Mouse (Mus musculus): ENCODE measurements around the gene Tlcd1. TPM values are rescaled to one million over a fixed set of nuclear protein-coding genes. Genes with fewer than 3 reads are reported as not detected.

The Tlcd1 gene
- total RNA-seq, 1 experiment from 2014 or later: 5.2 TPM

- ATAC-seq (replicated peaks in 1 of 2; ENCODE audit: insufficient read depth in 1 of 2, low FRiP score in 2 of 2, low TSS enrichment in 1 of 2, low read depth in 1 of 2, poor library complexity in 2 of 2, severe bottlenecking in 2 of 2): no peak
These were observed 5.2 kb upstream of the Tlcd1 start for GRCm38 (mm10) chr11:78171328-78171727.

- ATAC-seq (replicated peaks in 1 of 2; ENCODE audit: insufficient read depth in 1 of 2, low FRiP score in 2 of 2, low TSS enrichment in 1 of 2, low read depth in 1 of 2, poor library complexity in 2 of 2, severe bottlenecking in 2 of 2): no peak
These were observed 4.3 kb upstream of the Tlcd1 start for GRCm38 (mm10) chr11:78172034-78172747.

GRCm38 (mm10) chr11:78172748-78173383 lies 3.6 kb upstream of the Tlcd1 start:
- no peak for ATAC-seq (replicated peaks in 1 of 2; ENCODE audit: insufficient read depth in 1 of 2, low FRiP score in 2 of 2, low TSS enrichment in 1 of 2, low read depth in 1 of 2, poor library complexity in 2 of 2, severe bottlenecking in 2 of 2)

DNA sequence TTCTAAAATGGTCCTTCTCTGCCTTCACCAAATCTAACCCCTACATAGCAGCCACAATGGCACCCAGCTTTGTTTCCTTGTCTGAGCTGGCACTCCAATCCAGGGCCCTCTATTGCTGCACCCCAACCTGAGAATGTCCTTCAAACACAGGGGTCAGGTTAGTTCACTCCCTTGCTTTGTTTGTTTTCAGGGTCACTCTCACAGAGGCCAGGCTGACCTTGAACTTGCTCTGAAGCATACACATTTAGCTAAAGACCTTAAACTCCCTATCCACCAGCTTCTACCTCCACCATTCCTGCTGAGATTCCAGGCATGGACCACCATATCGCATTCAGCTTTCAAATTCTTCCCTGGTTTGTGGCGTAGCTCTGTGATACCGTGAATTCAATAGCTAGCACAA lies 2.0 kb upstream of the Tlcd1 start:
- ATAC-seq (replicated peaks in 1 of 2; ENCODE audit: insufficient read depth in 1 of 2, low FRiP score in 2 of 2, low TSS enrichment in 1 of 2, low read depth in 1 of 2, poor library complexity in 2 of 2, severe bottlenecking in 2 of 2): no peak

DNA sequence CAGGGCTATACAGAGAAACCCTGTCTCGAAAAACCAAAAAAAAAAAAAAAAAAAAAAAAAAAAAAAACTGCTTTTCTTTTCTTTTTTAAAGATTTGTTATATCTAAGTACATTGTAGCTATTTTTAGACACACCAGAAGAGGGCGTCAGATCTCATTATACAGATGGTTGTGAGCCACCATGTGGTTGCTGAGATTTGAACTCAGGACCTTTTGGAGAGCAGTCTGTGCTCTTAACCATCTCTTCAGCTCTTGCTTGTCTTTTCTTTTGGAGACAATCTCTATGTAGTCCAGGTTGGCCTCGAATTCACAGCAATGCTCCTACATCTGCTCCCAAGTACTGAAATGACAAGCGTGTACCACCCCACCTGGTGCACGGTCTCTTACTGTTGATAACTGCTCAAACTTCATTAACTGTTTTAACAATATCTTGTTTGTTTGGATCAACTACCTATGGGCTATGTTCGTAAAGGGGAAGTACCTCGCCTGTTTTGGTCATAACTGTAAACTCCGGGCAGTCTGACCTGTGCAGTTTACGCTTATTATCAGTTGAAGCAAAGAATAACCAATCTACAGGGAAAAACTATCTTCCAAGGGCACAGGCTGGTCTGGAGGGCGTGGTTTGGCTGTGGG lies 625 bp upstream of the Tlcd1 start:
- no peak for ATAC-seq (replicated peaks in 1 of 2; ENCODE audit: insufficient read depth in 1 of 2, low FRiP score in 2 of 2, low TSS enrichment in 1 of 2, low read depth in 1 of 2, poor library complexity in 2 of 2, severe bottlenecking in 2 of 2)

- no peak for ATAC-seq (replicated peaks in 1 of 2; ENCODE audit: insufficient read depth in 1 of 2, low FRiP score in 2 of 2, low TSS enrichment in 1 of 2, low read depth in 1 of 2, poor library complexity in 2 of 2, severe bottlenecking in 2 of 2)
These were observed 407 bp downstream of the Tlcd1 start for GRCm38 (mm10) chr11:78176905-78177331.

DNA sequence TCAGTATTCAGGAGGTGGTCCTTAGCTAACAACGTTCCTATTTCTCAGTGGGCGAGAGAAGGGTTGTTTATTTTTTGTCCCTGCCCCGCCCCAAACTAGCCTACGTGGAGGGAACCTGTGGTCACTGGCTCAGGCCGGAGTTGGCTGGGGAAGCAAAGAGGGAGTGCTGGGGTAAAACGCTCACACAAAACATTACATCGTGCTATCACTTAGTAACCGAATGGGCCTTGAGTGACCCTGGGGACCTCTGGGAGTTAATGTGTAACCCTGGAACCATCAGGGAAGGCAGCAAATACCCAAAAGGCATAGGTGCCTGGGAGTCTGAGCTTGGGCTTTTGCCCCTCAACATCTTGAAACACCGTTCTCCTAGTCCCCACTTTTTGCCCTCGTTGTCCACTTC lies 926 bp downstream of the Tlcd1 start:
- peak; percentile 7 to 15; a peak in 2 of 4 replicates for ATAC-seq (replicated peaks in 1 of 2; ENCODE audit: insufficient read depth in 1 of 2, low FRiP score in 2 of 2, low TSS enrichment in 1 of 2, low read depth in 1 of 2, poor library complexity in 2 of 2, severe bottlenecking in 2 of 2)

DNA sequence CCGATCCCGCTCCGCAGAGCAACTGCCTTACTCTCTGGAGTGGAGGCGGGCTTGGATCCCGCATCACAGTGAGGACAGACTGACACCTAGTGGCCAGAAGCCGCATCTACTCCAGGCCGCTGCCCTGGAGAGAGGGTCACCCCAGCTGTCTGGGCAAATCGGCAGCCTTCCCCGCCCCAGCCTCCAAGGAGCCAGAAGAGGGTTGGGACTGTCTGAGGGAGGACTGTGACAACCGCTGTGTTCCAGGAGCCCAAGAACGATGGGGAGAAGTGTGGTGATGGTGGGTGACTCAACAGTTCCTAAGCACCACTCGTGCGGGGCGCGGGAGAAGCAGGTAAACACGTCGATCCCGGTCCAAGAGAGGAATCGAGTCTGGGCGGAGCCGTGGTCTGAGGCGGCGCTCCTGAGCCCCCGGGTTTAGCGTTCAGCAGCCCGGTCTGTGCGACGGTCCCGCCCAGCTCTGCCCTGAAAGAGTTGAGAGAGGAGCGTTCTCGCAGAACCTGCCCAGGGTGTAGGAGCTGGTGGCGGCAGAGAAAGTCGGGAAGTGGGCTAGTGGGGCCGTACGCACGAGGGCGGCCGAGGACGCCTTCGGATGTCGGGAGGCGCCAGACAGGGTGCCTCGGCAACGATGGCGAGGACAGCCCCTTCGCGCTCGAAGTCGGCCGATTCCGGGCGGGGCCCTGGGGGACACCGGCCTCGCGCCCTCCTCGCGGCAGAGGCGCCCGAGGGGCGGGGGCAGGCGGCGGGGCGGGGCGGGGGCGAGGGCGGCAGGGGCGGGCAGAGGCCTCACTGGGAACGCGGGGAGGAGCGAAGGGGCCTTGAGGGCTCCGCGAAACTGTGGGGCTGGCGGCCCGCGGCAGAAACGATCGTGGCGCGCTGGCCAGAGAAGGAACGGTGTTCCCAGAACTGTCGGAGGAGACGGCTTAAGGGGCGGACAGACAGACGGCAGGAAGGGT lies 1.7 kb downstream of the Tlcd1 start:
- peak; percentile 69 to 70 for ATAC-seq (replicated peaks in 1 of 2; ENCODE audit: insufficient read depth in 1 of 2, low FRiP score in 2 of 2, low TSS enrichment in 1 of 2, low read depth in 1 of 2, poor library complexity in 2 of 2, severe bottlenecking in 2 of 2)

- no peak for ATAC-seq (replicated peaks in 1 of 2; ENCODE audit: insufficient read depth in 1 of 2, low FRiP score in 2 of 2, low TSS enrichment in 1 of 2, low read depth in 1 of 2, poor library complexity in 2 of 2, severe bottlenecking in 2 of 2)
These were observed 2.4 kb downstream of the Tlcd1 start for GRCm38 (mm10) chr11:78178859-78179437.

DNA sequence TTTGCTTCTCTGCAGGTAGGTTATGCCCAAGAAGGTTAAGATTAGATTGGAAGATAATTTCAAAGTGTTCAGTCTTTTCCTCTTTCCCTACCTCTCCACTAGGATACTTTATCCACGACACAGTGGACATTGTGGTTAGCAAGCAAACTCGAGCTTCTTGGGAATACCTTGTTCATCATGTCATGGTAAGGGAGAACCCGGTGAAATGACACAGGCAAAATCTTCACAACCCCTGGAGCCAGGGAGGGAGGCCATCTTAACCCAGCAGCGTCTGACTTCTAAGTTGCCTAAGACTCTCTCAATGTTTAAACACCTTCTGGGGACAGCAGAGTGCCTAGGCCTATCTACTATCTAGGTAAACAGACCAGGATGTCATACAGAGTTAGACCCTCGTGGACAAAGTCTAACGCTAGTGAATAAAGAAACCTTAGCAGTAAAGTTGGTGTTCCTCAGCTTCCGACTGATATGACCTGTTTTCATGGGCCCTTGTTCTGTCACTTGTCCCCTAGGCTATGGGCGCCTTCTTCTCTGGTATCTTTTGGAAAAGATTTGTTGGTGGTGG lies 3.0 kb downstream of the Tlcd1 start:
- ATAC-seq (replicated peaks in 1 of 2; ENCODE audit: insufficient read depth in 1 of 2, low FRiP score in 2 of 2, low TSS enrichment in 1 of 2, low read depth in 1 of 2, poor library complexity in 2 of 2, severe bottlenecking in 2 of 2): no peak

GRCm38 (mm10) chr11:78180081-78180761 lies 3.7 kb downstream of the Tlcd1 start:
- ATAC-seq (replicated peaks in 1 of 2; ENCODE audit: insufficient read depth in 1 of 2, low FRiP score in 2 of 2, low TSS enrichment in 1 of 2, low read depth in 1 of 2, poor library complexity in 2 of 2, severe bottlenecking in 2 of 2): no peak

- no peak for ATAC-seq (replicated peaks in 1 of 2; ENCODE audit: insufficient read depth in 1 of 2, low FRiP score in 2 of 2, low TSS enrichment in 1 of 2, low read depth in 1 of 2, poor library complexity in 2 of 2, severe bottlenecking in 2 of 2)
These were observed 5.4 kb downstream of the Tlcd1 start for GRCm38 (mm10) chr11:78181830-78182357.

DNA sequence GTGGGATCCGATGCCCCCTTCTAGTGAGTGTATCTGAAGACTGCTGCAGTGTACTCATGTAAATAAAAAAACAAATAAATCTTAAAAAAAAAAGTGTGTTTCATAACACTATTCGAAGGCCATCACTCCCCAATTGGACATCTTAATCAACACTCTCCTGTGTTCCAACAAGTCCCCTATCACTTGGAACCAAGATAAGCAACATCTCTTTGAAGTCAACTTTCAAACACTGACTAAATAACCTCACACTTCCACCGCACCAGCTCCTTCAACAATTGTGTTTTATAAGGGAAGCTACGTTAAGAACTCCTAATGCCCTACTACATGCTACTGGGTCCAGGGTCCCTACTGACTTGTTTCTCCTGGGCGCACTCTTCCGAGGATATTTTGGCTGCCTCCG lies 5.9 kb downstream of the Tlcd1 start:
- ATAC-seq (replicated peaks in 1 of 2; ENCODE audit: insufficient read depth in 1 of 2, low FRiP score in 2 of 2, low TSS enrichment in 1 of 2, low read depth in 1 of 2, poor library complexity in 2 of 2, severe bottlenecking in 2 of 2): no peak

DNA sequence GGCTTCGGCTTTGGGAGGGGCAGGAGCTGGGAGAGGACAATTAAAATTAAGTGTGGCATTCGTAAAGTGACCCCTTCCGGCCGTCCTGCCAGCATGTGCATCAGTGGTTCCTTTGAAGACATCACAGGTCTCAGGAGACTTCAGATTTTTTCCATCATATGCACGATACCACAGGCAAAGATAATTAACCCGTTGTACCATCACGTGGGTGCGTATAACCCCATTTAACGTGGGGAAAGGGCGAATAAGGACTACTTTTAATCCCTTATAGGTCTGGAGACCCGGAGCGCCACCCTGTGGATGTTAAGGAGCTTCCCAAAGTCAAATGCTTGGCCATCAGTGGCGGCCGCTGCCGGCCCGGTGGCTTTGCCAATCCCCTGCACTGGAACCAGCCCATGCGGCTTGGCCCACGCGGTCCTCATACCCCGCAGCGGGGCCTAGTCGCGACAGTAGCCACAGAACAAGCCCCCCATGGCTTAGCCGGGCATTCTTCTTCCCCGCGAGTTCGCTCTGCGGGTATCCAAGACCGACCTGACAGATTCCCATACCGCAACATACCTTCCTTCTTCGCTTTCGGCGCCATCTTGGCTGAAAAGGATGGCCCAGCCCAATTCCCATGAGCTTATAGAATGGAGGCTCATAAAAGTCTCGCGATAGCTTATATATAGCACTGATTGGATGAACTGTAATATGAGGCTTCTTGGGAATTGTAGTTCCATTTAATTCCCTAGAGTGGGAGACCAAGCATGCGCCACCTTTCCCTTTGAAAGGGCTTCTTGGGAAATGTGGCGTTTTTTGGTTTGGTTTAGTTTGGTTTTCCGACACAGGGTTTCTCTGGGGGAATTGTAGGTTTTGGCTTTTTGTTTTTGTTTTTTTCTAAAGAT lies 6.7 kb downstream of the Tlcd1 start, which contains the start of gene Rpl23a:
Rpl23a (minus strand) TSS at position 624 of the 884 bp plus-strand sequence.
- peak; percentile 84 to 86 for ATAC-seq (replicated peaks in 1 of 2; ENCODE audit: insufficient read depth in 1 of 2, low FRiP score in 2 of 2, low TSS enrichment in 1 of 2, low read depth in 1 of 2, poor library complexity in 2 of 2, severe bottlenecking in 2 of 2)

DNA sequence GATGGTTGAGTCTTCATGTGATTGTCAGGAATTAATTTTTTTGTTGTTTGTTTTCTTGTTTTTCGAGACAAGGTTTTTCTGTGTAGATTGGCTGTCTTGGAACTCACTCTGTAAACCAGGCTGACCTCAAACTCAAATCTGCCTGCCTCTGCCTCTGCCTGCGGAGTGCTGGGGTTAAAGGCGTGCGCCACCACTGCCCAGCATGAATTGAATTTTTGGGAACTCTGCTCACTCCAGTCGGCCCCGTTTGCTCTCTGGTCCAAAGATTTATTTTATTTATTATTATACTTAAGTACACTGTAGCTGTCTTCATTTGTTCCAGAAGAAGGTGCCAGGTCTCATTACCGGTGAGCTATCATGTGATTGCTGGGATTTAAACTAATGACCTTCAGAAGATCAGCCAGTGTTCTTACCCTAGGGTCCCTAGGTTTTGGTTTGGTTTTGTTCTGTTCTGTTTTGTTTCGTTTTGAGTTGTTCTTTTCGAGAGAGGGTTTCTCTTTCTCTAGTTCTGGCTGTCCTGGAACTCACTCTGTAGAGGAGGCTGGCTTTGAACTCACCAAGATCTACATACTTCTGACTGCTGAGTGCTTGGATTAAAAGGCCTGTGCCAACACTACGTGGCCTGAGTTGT lies 7.5 kb downstream of the Tlcd1 start:
- ATAC-seq (replicated peaks in 1 of 2; ENCODE audit: insufficient read depth in 1 of 2, low FRiP score in 2 of 2, low TSS enrichment in 1 of 2, low read depth in 1 of 2, poor library complexity in 2 of 2, severe bottlenecking in 2 of 2): no peak

Measured in hematopoietic stem cell, adult 5-6 weeks (primary cell).